Mouse (Mus musculus) embryo, embryonic 11 days (tissue): ENCODE measurements around the gene Olfr641.

Experiments used
- DNase-seq: peaks from one replicate; pipeline ENCODE4 v3.0.0-alpha.2; 2015

The Olfr641 gene

DNA sequence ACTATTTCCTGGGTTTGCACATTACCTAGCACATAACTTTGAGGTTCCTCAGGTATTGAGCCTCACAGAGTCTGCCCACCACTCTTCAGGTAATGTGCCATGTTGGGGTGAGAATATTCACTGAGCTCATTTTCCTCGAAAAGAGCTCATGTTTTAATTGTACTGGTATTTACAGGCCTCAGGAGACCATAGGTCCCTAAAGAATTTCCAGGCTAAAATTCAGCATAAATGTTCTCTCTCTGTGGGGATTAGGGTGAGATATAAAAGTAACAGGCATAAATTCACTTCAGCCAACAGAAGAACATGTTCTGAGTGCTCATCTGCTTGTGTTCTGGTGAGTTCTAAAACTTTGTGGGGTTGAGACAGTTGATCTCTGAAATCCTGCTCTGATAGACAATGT, at the start of gene Olfr641:
Gene Olfr641 (plus strand): TSS at position 301 of the 400 bp plus-strand sequence.
- no peak for DNase-seq

DNA sequence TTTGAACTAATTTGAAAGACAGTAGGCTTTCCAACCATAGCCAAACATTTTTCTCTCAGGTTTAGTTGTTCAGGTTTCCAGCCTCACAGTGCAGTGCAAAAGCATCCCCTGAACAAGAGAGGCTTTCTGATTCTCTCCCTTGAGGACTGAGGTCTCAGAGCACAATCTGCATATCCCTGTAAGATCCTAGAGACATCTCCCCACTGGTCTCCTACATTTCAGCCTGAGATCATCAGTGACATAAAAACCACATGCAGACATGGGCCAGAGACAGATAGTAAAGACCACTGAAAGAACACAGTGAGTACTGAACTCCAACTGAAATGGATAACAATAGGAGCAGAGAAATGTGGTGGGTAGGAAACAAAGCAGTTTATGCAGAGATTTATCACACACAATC, 36.8 kb upstream of the Olfr641 start, which contains the start of gene Olfr638:
Gene Olfr638 (plus strand): TSS at position 301 of the 400 bp plus-strand sequence.
- no peak for DNase-seq

DNA sequence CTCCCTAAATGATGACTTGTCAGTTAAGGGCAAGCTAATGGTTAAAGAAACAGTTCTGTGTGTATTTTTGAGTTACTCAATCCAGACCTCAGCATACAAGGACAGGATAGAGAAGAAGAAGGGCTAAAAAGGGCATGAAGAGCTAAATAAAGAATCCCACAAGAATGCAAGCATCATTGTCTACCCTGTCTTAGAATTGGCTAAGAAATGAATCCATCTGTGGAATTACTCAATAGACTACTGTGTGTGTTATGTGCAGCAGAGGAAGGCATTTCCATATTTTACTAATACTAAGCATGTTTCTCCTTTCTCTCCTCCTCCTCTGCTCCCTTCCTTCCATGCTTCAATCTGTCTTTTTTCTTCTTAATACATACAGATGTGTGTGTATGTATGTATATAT, 36.1 kb upstream of the Olfr641 start:
- no peak for DNase-seq

DNA sequence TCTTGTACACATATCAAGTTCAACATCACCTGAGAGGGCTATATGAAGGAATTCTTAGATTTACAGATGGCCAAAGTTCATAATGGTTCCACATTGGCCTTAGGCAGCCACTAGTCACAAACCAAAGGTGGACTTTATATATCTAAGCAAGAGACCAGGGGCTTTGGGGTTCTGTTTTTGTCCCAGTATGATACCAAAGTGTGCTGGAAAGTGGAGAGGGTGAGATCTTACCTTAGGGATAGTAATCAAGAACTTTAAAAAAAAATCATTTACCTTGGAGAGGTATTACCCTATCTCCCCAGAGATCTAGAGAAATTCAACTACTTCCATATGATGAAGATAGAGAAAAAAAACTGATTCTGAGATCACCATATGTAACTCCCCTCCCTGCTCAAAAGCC, 18.0 kb upstream of the Olfr641 start, which contains the start of gene Olfr639:
Gene Olfr639 (minus strand): TSS at position 101 of the 400 bp plus-strand sequence.
- DNase-seq, result no peak

DNA sequence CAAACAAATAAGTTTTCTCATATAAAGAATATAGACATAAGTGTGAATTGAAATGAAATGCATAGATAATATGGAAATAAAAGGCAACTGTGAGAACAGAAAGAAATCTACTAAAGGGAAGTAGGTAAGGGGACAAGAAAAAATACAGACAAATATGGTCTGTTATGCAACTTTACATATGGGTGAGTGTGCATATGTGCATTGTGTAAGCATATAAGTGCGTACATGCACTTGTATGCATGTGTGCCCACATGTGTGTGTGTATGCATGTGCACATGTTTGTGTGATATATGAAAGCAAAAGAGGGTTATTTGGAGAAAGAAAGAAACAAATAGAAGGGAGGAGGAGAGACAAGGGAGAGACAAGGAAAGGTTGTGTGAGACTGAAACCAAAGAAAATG, 16.3 kb upstream of the Olfr641 start:
- no peak for DNase-seq

GRCm38 (mm10) chr7:104021651-104022050, 13.6 kb upstream of the Olfr641 start:
- no peak for DNase-seq

GRCm38 (mm10) chr7:104025473-104025872, 9.8 kb upstream of the Olfr641 start, which contains the start of gene Olfr640:
Gene Olfr640, minus strand, starts transcription at chr7:104025573.
- no peak for DNase-seq

- no peak for DNase-seq
Observed at GRCm38 (mm10) chr7:104026978-104027377, 8.3 kb upstream of the Olfr641 start.

DNA sequence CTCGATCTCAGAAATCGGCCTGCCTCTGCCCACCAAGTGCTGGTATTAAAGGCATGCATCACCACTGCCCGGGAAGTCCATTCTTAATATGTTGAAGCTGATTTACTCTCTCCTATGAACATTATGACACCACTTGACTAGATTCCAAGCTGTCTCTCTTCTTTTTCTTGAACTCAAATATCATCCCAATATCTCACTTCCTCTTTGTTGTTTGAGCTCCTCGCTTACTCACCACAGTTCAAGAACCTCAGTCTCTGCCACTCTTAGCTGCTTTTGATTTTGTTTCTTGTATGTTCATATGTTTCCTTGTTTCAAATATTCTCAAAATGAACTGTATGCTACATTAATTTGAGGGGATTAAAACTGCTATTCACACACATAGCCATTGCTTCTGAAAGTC, 15.5 kb downstream of the Olfr641 start:
- DNase-seq, result no peak

DNA sequence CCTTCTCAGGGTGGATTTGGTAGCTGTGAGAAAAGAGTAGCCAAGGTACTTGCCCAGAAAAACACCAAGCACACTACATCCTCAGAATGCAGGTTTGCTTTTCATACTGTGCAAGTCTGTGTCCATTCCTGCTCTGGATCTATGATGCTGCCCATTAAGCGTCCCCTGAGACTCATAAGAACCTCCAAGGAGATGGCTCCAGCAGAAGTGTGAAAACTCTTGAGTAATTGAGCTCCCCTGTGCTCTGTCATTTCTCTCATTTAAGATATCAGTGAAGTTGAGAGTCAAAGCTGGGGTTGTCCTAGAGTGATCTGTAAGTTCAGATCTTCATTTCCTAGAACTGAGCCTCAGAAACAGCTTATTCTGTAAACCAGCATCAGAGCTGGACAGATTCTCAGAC, 17.3 kb downstream of the Olfr641 start, which contains the start of gene Olfr642:
Gene Olfr642 (minus strand): TSS at position 101 of the 400 bp plus-strand sequence.
- no peak for DNase-seq

- DNase-seq, result no peak
Observed at GRCm38 (mm10) chr7:104059215-104059614, 24.0 kb downstream of the Olfr641 start.

DNA sequence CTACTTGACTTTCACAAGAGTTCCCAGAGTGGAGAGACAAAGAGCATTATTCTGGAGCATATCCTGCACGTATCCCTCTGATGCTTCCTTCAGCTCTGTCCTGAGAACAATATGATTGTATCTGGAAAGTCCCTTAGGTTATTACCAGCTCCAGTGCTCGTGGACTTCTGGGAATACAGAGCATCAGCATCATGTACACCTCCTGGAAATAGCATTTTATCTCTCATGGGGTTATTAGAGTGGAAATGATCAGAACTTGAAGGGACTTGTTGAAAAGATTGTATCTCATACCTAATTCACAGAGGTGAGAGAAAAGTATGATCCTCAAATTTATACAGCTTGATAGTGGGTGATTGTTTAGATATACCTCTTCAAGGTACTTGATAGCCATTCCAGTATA, 26.1 kb downstream of the Olfr641 start, which contains the start of gene 4930516K23Rik:
Gene 4930516K23Rik (minus strand): TSS at position 101 of the 400 bp plus-strand sequence.
- DNase-seq, result no peak

- no peak for DNase-seq
Observed at GRCm38 (mm10) chr7:104071769-104072168, 36.5 kb downstream of the Olfr641 start, which contains the start of gene Olfr644. Gene Olfr644, minus strand, starts transcription at chr7:104071869.

- no peak for DNase-seq
Observed at GRCm38 (mm10) chr7:104085365-104085764, 50.1 kb downstream of the Olfr641 start, which contains the start of gene Olfr645. Gene Olfr645, minus strand, starts transcription at chr7:104085465.
